Mouse (Mus musculus): ENCODE results near the gene Olfr380.

The Olfr380 gene

GRCm38 (mm10) chr11:73457408-73457807 lies at the start of gene Olfr380:
Olfr380 (minus strand) TSS chr11:73457508.
- DNase-seq (ENCODE audit: extremely low spot score) = no peak

GRCm38 (mm10) chr11:73491503-73491902 lies 34.2 kb upstream of the Olfr380 start, which contains the start of gene Olfr381:
Olfr381 (minus strand) TSS chr11:73491603.
- DNase-seq (ENCODE audit: extremely low spot score) = no peak

GRCm38 (mm10) chr11:73428377-73428776 lies 28.9 kb downstream of the Olfr380 start, which contains the start of gene Olfr378:
Olfr378 (minus strand) TSS chr11:73428477.
- DNase-seq (ENCODE audit: extremely low spot score) = no peak
